Mouse (Mus musculus) kidney, adult 18-20 months (tissue): ENCODE results near the gene Snx3.

ENCODE experiments used
- DNase-seq: peaks from one replicate; pipeline ENCODE4 v3.0.0; 2021

The Snx3 gene

GRCm38 (mm10) chr10:42579475-42580130 is 77.8 kb downstream of the Snx3 start:
- no peak for DNase-seq

DNA sequence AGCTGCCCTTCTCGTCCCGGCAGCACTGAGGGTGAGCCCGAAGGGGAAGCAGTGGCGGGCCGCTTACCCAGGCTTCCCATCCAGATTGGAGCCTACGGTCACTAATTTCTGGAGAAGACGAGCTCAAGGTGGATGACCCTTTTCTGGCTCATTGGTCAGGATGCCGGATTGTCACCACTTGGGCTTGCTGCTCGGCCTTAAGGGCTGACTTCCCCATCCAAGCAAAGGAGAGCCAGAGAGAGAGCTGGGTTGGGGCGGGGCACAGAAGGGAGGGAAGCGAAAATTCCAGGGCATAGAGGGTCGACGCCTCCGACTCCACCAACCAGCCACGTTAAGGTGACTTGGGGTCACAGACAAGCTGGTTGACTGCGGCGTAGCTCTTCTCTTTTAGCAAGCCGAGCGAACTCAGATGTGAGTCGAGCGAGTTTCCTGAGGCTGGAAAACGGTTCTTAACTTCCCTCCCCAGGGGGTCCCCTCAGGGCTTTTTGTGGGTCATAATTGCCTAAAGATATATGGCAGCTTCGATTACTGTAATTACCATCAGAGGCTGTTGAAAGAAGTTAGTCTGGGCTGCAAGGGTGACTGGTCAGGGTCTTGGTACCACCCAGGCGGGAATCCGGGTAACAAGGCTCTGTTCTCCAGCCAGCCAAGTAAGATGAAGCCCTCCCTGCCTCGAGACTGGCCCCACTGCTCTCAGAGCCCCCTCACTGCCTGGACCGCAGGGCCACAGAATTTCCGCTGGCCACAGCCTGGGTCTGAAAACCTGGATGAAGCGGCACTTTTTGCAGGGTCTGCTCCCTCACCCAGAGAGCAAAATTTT is 78.5 kb downstream of the Snx3 start:
- DNase-seq = no peak

GRCm38 (mm10) chr10:42580951-42581277 is 79.1 kb downstream of the Snx3 start:
- DNase-seq = no peak

DNA sequence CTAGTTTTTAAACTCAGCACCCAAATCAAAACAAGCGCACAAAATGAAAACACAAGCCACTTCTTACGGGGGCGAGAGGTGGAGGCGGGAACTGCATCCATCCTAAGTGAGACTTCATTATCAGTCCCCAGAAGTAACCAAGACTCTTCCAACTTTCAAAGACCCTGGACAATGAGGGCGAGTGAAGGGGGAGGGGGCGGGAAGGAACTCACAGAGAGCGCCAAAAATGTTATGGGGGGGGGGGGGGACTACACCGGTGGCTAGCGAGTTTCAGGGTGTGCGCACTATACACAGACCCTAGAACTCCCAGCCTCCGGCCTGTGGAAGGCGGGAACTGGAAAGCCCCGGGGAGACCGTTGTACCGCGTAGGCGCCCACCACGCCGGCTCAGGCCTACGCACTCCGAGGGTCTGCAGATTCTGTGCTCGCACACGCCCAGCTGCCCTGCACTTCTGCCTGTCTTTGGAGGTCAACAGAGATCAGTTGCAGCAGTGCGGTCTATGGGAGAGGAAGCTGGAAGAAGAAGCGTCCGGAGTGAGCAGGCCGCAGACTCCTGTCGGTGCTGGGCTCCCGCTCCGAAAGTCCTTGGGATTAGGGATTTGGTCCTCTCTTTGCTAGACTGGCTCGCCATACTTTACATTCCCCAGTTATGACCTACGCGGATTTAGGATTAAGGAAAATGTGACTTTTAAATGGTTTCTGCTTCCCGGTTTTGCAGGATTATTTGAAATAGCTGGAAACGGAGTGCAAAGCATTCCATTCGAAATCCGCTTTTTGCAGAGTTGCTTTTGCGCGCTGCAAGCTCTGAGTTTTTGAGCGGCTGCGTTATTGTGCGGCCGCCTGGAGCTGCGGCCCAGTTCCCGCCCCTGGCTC is 80.1 kb downstream of the Snx3 start:
- no peak for DNase-seq

GRCm38 (mm10) chr10:42582566-42583110 is 80.8 kb downstream of the Snx3 start:
- DNase-seq = peak; percentile 27

DNA sequence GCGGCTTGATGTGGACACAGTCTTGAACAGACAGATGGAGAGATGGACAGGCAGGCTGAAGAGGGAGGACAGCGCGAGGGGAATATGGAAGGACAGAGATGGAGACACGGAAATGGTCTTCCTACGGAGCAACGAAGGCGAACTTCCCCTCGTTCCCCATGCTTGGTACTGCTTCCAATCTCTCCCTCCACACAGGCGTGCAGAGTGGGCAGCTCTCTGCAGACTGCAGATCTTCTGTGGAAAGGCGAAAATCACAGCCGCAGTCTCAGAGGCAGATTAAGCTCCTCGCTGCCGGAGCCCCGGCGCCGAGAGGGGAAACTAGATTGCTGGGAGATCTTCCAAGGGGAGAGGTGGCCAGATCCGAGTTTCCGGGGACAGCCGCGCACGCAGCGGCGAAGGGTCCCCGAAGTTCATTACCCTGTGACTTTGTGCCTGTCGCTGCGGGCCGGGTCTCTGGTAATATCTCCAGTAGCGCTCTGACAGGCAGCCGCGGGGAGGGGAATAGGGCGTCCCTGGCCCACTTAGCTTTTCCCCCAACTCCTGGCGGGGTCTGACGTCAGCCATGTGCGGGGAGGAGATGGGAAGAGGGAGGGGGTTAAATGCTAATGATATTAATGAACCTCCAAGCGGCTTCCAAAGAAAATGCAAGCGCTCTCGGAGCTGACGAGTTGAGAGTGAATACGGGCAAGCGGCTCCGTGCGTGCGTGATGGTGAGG is 81.5 kb downstream of the Snx3 start, which contains the start of the genes Nr2e1 and Ostm1:
TSS of gene Nr2e1 (minus strand) at position 476 of the 716 bp plus-strand sequence.
TSS of gene Ostm1 (plus strand) at position 666 of the 716 bp plus-strand sequence.
- DNase-seq = peak; percentile 50

DNA sequence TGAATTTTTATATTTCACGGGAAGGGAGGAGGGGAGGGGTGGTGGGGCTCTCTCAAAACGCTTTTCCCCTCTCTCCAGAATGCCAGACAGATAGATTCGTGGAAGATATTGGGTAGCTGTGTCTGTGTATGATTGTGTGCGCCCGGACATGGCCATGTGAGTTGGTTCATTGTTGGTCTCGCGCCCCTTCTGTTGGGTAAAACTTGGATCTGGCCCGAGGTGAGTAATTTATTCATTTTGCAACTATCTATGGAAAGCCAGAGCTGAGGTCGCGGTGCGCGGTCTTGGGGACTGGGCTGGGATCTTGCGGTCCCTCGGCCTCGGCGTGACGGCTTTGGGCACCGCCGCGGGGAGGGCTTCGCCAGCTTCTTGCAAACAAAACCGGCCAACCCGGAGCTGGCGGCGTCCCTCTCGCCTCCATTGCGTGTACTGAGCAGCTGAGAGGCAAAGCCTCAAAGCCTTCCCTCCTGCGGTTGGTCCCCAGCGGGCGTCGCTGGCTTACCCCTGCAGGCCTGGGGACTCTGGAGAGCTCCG is 82.1 kb downstream of the Snx3 start:
- DNase-seq = no peak

DNA sequence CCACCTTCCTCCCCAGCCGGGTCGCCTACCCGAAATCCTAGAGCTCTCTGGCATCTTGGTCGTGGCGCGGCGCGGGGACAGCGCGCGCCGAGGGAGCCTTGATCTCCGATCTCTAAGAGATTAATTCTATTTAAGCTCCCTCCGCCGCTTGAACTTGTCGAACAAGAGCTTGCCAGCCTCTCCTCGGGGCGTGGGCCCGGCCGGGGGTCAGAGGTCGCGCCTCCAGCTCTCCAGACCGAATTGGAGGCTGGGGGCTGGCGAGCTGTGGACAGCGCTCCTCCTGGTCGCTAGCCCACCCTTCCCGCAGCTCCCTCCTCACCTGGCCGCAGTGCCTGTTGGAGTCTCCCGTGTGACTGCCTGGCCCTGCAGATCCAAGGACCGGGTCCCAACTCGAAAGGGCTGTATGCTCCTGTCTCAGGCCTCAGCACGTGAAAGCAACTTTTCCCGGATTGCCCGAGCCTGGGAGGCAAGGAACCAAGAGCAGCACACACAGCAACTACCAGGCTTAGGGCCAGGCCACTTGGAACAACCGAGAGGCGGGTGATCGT is 82.7 kb downstream of the Snx3 start:
- DNase-seq = no peak
